Mouse (Mus musculus) heart, embryonic 12.5 days (tissue): ENCODE data around the gene Abhd17b. TPM values are rescaled to one million over a fixed set of nuclear protein-coding genes. Genes with fewer than 3 reads are reported as not detected.

Source experiments
- ATAC-seq: fragments of 200-750 bp; cut with Nextera tagmentation; 2 replicates; pipeline ENCODE4 v1.8.0; 2017; ENCODE audit warnings: moderate TSS enrichment, moderate library complexity; ENCODE audit not compliant: insufficient number of reproducible peaks, low FRiP score
- H3K27ac ChIP-seq: fragments of 300-500 bp; sonication (generic); 2 replicates; pipeline ENCODE4 v1.5.1; 2016; ENCODE audit warnings: mild to moderate bottlenecking, moderate library complexity; ENCODE audit not compliant: poor library complexity, severe bottlenecking
- H3K27me3 ChIP-seq: fragments of 300-500 bp; sonication (generic); replicated peaks from 2 replicates; pipeline ENCODE4 v1.6.1; 2016; ENCODE audit warnings: mild to moderate bottlenecking, moderate library complexity
- H3K36me3 ChIP-seq: fragments of 300-500 bp; sonication (generic); 2 replicates; pipeline ENCODE4 v1.6.1; 2016; ENCODE audit warnings: mild to moderate bottlenecking, moderate library complexity
- H3K4me1 ChIP-seq: fragments of 300-500 bp; sonication (generic); replicated peaks from 2 replicates; pipeline ENCODE4 v1.6.1; 2016; ENCODE audit warnings: mild to moderate bottlenecking
- H3K4me2 ChIP-seq: fragments of 300-500 bp; sonication (generic); 2 replicates; pipeline ENCODE4 v1.6.1; 2016; ENCODE audit warnings: mild to moderate bottlenecking, moderate library complexity
- H3K4me3 ChIP-seq: fragments of 300-500 bp; sonication (generic); 2 replicates; pipeline ENCODE4 v1.5.1; 2016; ENCODE audit warnings: mild to moderate bottlenecking
- H3K9ac ChIP-seq: fragments of 300-500 bp; sonication (generic); 2 replicates; pipeline ENCODE4 v1.6.1; 2016; ENCODE audit warnings: mild to moderate bottlenecking, moderate library complexity
- H3K9me3 ChIP-seq: fragments of 300-500 bp; sonication (generic); replicated peaks from 2 replicates; pipeline ENCODE4 v1.6.1; 2016; ENCODE audit warnings: mild to moderate bottlenecking, moderate library complexity
- WGBS: fragments of 180-500 bp; shearing (Covaris S2); methylation state at CpG from one replicate; pipeline ENCODE4 v1.1.7; 2016; 5-methylcytosine and 5-hydroxymethylcytosine counted together
- polyA plus RNA-seq: library from polyadenylated mRNA; unstranded; fragments of >200 nt; fragmentation: Nextera tagmentation; extraction: Ambion mirVana; gene quantifications from 2 replicates; pipeline ENCODE4 v1.2.1, GENCODE M21; 2016

Gene Abhd17b
- polyA plus RNA-seq, 1 experiment from 2014 or later = 26.0 TPM

DNA sequence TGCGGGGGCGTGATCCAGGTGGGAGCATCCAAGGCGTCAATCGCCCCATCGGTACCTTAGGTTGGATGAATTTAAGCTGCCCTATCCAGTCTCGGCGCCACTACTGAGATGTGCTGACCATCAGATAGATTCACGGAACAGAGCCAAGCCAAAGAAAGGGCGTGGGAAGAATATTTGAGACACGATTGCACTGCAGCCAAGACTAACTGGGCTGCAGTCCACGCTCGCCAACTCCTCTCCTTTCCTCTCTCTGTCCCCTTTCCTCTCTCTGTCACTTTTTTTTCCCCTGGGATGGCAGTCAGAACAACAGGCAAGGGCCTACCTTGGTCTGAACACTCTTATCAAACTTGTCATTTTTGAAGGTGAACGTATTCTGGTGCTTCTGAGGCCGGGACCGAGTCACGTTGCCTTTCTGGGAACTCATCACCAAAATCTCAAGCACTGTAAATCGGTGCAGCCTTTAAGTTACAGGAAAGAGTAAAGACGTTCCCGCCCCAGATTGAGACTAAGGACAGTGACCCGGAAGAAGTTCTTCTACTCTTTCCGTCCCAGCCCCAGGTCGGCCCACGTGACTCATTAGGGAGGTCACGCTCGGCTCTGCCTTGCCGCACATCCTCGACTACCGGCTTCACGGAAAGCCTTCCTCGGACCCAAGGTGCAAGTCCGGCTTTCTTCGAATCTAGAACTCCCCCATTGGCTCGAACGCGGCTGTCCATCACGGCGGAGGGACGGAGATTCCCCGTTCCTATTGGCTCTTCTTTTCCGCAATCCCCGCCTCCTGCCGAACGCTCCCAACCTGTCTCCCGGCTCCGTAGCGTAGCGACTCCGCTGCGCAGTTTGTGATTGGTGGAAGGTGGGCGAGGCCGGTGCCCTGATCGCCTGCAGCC is 457 bp upstream of the Abhd17b start, which contains the start of gene 1110059E24Rik:
Gene 1110059E24Rik (minus strand): TSS at position 692 of the 887 bp plus-strand sequence.
- Histone ChIP-seq H3K4me1 (peaks cover 20% of the 10 kb centered on the region), H3K27me3 (no peaks in the 10 kb centered on the region)

DNA sequence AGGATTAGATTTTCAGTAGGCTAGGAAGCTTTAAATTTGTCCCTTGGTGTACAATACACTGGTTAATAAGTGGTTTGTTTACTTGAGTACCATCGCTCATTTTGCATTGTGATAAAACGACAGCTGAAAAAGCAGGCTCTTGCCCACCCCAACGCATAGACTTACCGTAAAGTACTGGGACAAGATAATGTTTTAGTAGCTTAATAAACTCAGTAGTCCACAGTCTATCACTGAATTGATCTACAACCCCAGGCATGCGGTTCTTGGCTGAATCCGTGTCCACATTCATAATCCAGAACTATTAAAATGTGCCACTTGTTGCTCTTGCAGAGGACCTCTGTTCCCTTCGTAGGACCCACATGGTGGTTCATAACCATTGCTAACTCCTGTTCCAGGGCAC is 1.8 kb downstream of the Abhd17b start:
- Histone ChIP-seq H3K27ac (no peak overlapping the region), H3K4me1 (peaks cover 20% of the 10 kb centered on the region), H3K27me3 (no peaks in the 10 kb centered on the region), H3K4me3 (peak overlapping the region; percentile 88), H3K9me3 (no peaks in the 10 kb centered on the region), H3K9ac (peak overlapping the region; percentile 5; the same call in 1 of the 2 replicates), H3K36me3 (no peaks in the 10 kb centered on the region), H3K4me2 (peak overlapping the region; percentile 88)
- no peak for ATAC-seq
- WGBS = 71% methylated on average over 7 of the region's 7 CpGs

More for the DNA sequence above, 457 bp upstream of the Abhd17b start, which contains the start of gene 1110059E24Rik:
- peak within 1 kb of the TSS; percentile 98 for H3K27ac ChIP-seq
- H3K9ac ChIP-seq = peak within 1 kb of the TSS; percentile 95
- ATAC-seq = peak; percentile 99
- WGBS = 5% methylated on average over 52 of the region's 52 CpGs
- no peaks in the 10 kb centered on the region for H3K36me3 ChIP-seq
- H3K9me3 ChIP-seq = no peaks in the 10 kb centered on the region
- peak within 1 kb of the TSS; percentile 88 for H3K4me3 ChIP-seq
- peak within 1 kb of the TSS; percentile 88 for H3K4me2 ChIP-seq

DNA sequence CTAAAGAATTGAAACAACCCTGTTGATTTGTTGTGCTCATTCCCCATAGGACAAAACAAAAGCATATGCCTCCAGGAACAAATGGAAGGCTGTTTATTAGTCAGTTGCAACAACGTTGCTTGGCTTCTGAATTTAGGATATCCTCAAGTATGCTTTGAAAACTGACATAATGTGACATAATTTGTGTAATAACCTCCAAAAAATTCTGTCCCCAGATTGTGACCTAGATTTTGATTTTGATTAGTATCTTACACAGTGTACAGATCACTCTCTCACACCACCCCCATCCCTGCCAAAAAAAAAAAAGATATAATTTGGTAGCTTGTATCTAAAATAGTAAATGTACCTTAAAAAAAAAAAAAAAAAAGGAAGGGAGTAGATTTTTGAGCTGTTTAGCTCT is 7.7 kb downstream of the Abhd17b start:
- no peak for ATAC-seq
- Histone ChIP-seq H3K4me3 (no peak overlapping the region), H3K36me3 (no peaks in the 10 kb centered on the region), H3K27me3 (no peaks in the 10 kb centered on the region), H3K4me2 (no peak overlapping the region), H3K4me1 (peaks cover 2% of the 10 kb centered on the region; the same call in 1 of the 2 replicates), H3K9ac (no peak overlapping the region), H3K27ac (no peak overlapping the region), H3K9me3 (no peaks in the 10 kb centered on the region)
- 97% methylated on average over 1 of the region's 1 CpGs for WGBS

DNA sequence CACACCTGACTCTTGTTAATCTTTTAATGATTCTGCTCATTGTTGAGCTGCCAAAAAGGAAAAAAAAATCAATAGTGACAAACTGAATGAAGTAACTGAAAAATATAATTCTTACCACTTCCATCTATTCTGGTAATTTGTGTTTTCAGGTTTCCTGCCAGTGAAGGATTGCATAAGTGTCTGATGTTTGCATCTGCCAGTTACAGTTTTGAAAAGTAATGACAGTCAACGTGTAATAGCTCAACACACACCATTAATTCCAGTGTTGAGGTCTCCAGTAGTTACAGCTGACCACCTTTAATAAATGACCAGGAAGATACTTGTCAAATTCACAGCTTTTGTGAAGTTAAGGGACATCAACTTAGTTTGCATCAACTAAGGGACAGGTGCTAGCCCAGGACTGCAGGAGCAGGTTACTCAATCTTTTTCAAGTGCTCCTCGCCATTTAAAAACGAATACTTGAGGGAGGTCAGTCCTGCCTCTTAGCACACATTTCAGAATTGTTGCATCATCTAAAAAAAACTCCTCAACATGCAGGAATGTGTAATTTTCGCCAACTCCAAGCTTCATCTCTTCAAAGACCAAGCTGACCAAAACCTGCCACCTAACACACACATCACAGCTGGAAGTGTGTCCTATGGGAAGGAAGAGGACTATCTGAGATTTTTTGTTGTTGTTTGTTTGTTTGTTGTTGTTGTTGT is 10.9 kb downstream of the Abhd17b start:
- Histone ChIP-seq H3K27me3 (no peaks in the 10 kb centered on the region), H3K9ac (no peak overlapping the region), H3K36me3 (no peaks in the 10 kb centered on the region), H3K4me1 (no peaks in the 10 kb centered on the region), H3K4me2 (no peak overlapping the region), H3K9me3 (no peaks in the 10 kb centered on the region), H3K4me3 (no peak overlapping the region), H3K27ac (no peak overlapping the region)
- no peak for ATAC-seq
- WGBS = 80% methylated on average over 4 of the region's 4 CpGs

DNA sequence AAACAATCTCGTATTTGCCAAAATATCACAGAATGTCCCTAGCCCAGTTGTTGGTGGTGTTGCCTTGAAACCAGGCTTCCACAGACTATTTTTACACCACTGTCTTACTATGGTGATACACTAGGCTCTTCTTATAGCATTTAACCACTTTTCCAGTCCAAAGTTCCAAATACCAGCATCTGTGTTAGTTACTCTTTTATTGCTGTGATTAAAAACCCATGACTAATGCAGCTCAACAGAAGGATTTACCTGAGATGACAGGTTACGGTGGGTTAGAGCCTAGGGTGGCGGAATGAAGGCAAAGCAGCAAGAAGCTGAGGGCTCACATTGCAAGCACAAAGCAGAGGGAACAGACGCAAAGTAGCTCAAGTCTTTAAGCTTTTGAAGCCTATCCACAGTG is 16.7 kb downstream of the Abhd17b start:
- Histone ChIP-seq H3K27ac (no peak overlapping the region), H3K27me3 (no peaks in the 10 kb centered on the region), H3K9ac (no peak overlapping the region), H3K4me1 (peaks cover 4% of the 10 kb centered on the region; the same call in 1 of the 2 replicates), H3K9me3 (0 out of 2 replicates have a peak, but pooled peaks cover 2% of the 10 kb centered on the region), H3K4me2 (no peak overlapping the region), H3K36me3 (no peaks in the 10 kb centered on the region), H3K4me3 (no peak overlapping the region)
- no peak for ATAC-seq
- WGBS = 91% methylated on average over 4 of the region's 4 CpGs

DNA sequence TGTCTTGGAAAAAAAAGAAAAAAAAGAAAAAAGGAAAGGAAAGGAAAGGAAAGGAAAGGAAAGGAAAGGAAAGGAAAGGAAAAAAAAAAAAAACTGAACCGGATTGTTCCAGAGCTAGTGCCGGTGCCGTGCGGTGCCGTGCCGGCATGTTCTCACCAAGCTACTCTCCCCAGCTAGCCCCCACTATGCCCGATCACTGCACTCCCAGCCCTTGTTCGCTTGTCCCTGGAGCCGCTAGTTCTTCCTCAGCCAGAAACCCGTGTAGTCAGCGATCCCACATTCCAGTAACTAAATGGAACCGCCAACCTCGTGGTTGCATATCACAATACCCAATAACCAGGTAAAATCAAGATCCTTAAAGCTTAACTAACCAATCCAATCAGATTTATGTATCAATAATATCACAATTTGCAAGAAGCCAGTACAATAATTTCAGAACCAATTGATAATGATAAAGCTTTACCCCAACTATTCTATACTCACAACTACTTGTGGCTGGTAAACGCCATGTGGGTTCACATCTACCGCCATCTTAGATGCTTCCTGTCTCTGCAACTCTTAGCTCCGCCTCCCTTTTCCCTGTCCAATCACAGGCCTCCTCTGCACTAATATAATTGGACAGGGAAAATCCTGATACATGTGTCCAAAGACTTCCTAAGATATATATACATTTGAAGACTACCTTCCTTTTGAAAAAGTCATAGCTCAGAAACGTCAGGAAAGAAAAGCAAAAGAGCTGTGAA is 21.5 kb downstream of the Abhd17b start:
- ATAC-seq = no peak
- Histone ChIP-seq H3K4me2 (no peak overlapping the region), H3K36me3 (peaks cover 7% of the 10 kb centered on the region), H3K27ac (no peak overlapping the region), H3K4me1 (peaks cover 4% of the 10 kb centered on the region; the same call in 1 of the 2 replicates), H3K27me3 (no peaks in the 10 kb centered on the region), H3K9ac (no peak overlapping the region), H3K4me3 (no peak overlapping the region), H3K9me3 (0 out of 2 replicates have a peak, but pooled peaks cover 2% of the 10 kb centered on the region)
- 97% methylated on average over 17 of the region's 17 CpGs for WGBS

DNA sequence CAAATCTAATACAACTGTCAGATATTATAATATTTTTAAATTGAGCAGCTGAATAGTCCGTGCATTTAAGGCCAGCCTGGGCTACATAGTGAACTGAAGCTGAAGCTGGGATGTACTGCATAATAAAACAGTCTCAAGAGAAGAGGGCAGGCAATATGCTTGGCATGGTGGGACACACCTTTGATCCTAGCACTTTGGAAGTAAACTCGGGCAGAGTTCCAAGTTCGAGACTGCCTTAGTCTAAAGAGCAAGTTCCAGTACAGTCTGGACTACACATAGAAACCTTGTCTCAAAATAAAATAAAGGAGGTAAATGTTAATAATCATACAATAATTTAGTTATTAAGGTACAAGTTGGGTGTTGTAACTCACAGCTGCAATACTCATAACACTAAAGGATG is 27.1 kb downstream of the Abhd17b start:
- Histone ChIP-seq H3K36me3 (peaks cover 40% of the 10 kb centered on the region), H3K4me1 (no peaks in the 10 kb centered on the region), H3K4me3 (no peak overlapping the region)

DNA sequence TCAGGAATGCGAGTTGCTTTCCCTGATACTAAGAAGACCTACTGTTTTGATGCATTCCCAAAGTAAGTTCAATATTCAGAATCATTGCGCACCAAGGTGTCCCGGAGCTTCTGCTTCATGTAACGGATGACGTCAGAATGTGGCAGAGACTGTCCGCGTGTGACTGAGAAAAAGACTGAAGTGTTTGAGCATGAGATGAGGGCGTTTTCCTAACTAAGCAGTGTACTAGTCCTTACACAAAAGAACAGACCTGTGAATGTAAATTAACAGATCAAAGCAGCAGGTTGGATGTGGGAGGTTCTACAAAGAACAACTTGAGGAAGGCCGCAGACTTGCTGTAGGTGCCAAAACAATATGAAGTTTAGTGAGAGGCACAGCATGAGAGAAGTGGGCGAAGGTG is 28.0 kb downstream of the Abhd17b start:
- no peak overlapping the region for H3K4me3 ChIP-seq
- no peak overlapping the region for H3K4me2 ChIP-seq
- H3K27me3 ChIP-seq = no peaks in the 10 kb centered on the region
- no peak overlapping the region for H3K27ac ChIP-seq
- no peaks in the 10 kb centered on the region for H3K9me3 ChIP-seq
- H3K36me3 ChIP-seq = peaks cover 45% of the 10 kb centered on the region
- no peak for ATAC-seq
- 91% methylated on average over 10 of the region's 10 CpGs for WGBS
- no peak overlapping the region for H3K9ac ChIP-seq
- no peaks in the 10 kb centered on the region for H3K4me1 ChIP-seq

More for the DNA sequence above, 27.1 kb downstream of the Abhd17b start:
- Histone ChIP-seq H3K9ac (no peak overlapping the region), H3K9me3 (no peaks in the 10 kb centered on the region), H3K4me2 (no peak overlapping the region), H3K27ac (no peak overlapping the region), H3K27me3 (no peaks in the 10 kb centered on the region)
- 93% methylated on average over 3 of the region's 3 CpGs for WGBS
- ATAC-seq = no peak

DNA sequence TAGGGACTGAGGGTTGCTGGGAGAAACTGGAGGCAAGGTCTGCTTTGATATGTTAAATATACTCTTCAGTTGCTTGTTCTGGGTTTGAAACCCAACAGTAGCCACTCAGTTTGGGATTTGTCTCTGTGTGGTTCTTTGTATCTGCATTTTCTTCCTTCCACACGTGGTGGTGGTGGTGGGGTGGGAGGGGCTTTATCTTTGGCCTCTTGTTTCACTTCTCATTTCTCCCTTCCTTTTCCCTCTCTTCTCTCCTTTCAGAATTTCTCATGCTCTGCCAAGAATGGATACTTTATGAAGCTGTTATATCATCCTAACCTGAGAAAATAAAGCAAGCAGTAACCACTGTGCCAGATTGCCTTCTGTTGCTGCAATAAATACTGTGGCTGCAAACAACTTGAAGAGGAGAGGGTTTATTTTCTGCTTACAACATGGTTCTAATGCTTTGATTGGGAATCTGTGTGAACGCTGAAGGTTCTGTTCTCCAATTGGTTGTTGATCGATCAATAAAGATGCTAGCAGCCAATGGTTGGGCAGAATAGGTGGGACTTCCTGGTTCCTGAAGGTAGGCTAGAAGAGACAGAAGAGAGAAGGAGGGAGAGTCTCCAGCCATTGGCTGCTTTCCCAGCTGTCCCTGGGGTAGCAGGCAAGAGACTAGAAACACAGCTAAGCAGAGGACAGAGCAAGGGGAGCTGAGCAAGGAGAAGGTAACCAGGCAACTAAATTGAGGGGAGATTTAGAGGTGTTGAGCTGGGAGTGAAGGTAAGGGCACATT is 60.5 kb downstream of the Abhd17b start:
- no peak for ATAC-seq
- WGBS = 68% methylated on average over 3 of the region's 3 CpGs
- H3K9ac ChIP-seq = no peak overlapping the region
- no peak overlapping the region for H3K4me2 ChIP-seq
- H3K27ac ChIP-seq = no peak overlapping the region
- 0 out of 2 replicates have a peak, but pooled peaks cover 9% of the 10 kb centered on the region for H3K4me1 ChIP-seq
- H3K9me3 ChIP-seq = no peaks in the 10 kb centered on the region; the same call in none of the 2 replicates
- no peaks in the 10 kb centered on the region for H3K27me3 ChIP-seq
- no peak overlapping the region for H3K4me3 ChIP-seq
- no peaks in the 10 kb centered on the region for H3K36me3 ChIP-seq

DNA sequence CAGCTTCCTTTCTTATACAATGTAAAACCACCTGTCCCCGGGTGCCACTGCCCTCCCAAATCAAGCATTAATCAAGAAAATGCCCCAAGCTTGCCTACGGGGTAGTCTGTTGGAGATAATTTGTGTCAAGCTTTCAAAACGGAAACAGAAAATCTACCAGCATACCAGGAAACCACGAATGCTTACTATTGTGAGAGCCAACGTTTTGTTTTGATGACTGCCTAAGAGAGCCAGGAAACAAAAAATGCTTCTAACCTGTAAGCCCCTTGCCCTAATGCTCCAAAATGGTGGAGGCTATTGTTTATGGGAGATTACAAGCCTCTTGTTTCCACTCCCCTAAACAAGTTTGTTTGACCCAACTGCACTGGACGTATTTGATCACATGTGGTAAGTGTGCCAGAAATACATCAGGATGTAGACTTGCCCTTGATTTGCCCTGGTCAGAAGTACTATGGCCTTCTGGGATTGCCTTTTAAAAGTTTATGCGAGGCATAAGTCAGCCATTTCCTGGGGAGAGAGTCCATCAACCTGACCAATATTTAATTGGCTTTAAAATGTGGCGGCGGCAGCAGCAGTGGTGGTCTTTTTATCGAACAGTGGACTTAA is 61.4 kb downstream of the Abhd17b start:
- Histone ChIP-seq H3K27me3 (no peaks in the 10 kb centered on the region), H3K4me1 (0 out of 2 replicates have a peak, but pooled peaks cover 9% of the 10 kb centered on the region), H3K9me3 (no peaks in the 10 kb centered on the region; the same call in none of the 2 replicates), H3K27ac (no peak overlapping the region), H3K4me2 (no peak overlapping the region), H3K36me3 (no peaks in the 10 kb centered on the region), H3K4me3 (no peak overlapping the region), H3K9ac (no peak overlapping the region)
- WGBS = 72% methylated on average over 10 of the region's 10 CpGs
- no peak for ATAC-seq
